Mouse (Mus musculus): ENCODE results near the gene Prune1. TPM values are rescaled to one million over a fixed set of nuclear protein-coding genes. Genes with fewer than 3 reads are reported as not detected.
A peak's percentile ranks its signal among the peaks of the same experiment; 100 is the strongest.

Gene Prune1
- 10 to 100 TPM; 25.5 to 25.6 TPM for total RNA-seq (2021)
- long read RNA-seq, experiment 1, transcript Prune1-201 (8 exons, 3,140 nt): major isoform, 20 of 24 reads
- long read RNA-seq, experiment 1, partial matches to known transcripts: 1 of 24 reads
- long read RNA-seq, experiment 1, other reads (novel, unspliced or antisense): 3 of 24 reads
- long read RNA-seq, experiment 2, transcript Prune1-201 (8 exons, 3,140 nt): major isoform, 5 of 8 reads
- long read RNA-seq, experiment 2, partial matches to known transcripts: 1 of 8 reads
- long read RNA-seq, experiment 2, other reads (novel, unspliced or antisense): 2 of 8 reads

- DNase-seq: peak; percentile 98 to 99
These were observed at the start of gene Prune1, which contains the start of gene Mindy1 for GRCm38 (mm10) chr3:95281216-95282126. TSS of gene Prune1 (minus strand) at chr3:95282076. TSS of gene Mindy1 (plus strand) at chr3:95281345.

DNA sequence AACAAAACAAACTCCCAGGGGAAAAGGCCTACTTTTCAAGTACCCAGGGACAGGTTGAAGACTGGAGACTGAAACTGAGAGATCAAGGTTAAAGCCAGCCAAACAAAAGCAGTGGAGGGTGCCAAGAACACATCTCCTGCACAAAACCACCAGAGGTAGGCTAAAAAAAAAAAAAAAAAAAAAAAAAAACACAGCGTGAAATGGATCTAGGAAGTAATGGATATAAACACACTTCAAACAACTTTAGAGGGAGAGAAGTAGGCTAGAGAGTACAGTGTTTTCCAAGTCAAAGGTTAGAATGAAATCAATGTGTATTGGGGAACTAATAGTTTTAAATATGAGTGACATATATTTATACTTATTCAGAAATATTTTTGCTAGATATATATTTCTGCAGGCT lies 49.7 kb upstream of the Prune1 start:
- no peak for DNase-seq

DNA sequence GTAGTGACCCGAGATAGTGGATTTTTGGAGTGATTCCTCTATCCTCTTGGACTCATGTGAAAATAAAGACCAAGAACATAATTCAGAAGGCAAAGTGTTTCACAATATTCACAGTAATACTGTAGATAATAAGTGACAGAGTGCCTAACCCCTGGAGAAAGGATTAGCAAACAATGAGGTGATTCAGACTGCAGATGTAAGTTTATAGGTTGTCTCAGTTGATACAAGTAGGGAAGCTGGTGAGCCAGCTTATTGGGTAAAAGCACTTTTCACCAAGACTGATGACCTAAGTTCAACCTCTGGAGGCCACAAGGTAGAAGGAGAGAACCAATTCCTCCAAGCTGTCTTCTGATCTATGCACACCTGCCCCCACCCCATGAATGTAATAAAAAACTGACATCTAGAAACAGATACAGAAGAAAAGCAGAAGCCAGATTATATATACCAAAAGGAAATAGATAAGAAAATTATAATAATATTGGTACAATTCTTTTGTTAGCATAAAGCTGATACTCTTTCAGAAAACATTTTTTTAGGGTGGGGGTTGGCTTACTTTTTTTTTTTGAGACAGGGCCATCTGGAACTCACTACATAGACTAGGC lies 47.0 kb upstream of the Prune1 start:
- no peak for DNase-seq

GRCm38 (mm10) chr3:95324454-95325144 lies 42.7 kb upstream of the Prune1 start:
- no peak for DNase-seq

- no peak for DNase-seq
These were observed 41.6 kb upstream of the Prune1 start for GRCm38 (mm10) chr3:95323429-95323828.

GRCm38 (mm10) chr3:95319701-95320625 lies 38.1 kb upstream of the Prune1 start:
- no peak for DNase-seq

- DNase-seq: no peak
These were observed 37.2 kb upstream of the Prune1 start for GRCm38 (mm10) chr3:95319110-95319509.

GRCm38 (mm10) chr3:95318548-95318947 lies 36.7 kb upstream of the Prune1 start:
- DNase-seq: peak; percentile 76 to 79

DNA sequence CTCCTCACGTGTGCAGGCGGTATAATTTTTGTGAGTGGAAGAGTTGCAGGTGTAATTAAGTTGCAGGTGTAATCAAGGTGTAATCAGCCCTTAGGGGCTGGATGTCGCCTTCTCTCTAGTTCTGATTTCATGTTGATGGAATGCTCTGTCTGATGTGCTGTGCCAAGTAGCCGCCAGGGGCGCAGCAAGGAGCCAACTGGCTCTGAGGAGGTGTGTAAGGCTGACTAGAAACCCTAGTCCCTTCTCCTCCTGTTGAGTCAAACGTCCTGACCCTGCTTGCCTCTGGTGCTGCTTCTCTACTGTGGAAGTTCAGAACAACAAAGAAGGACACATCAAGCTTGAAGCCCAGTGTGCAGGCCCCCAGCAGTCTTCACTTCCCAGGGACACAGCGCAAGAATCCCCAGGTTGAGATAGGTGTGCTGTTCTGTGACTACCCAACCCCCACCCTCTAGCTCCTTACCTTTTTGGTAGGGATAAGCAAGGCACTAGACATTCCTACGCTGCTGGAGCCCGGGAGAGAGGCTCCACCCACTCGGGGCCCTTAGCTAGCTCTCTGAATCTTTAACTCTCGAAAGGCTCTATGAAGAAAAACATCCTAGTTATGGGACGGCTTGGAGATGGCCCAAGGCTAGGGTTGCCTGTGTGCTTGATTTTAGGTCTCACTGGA lies 35.7 kb upstream of the Prune1 start:
- peak; percentile 57 to 72 for DNase-seq

GRCm38 (mm10) chr3:95315844-95316550 lies 34.1 kb upstream of the Prune1 start:
- peak in 1 of 2 experiments; percentile 37 for DNase-seq

- DNase-seq: peak; percentile 93 to 95
These were observed 33.4 kb upstream of the Prune1 start for GRCm38 (mm10) chr3:95315094-95315843.

DNA sequence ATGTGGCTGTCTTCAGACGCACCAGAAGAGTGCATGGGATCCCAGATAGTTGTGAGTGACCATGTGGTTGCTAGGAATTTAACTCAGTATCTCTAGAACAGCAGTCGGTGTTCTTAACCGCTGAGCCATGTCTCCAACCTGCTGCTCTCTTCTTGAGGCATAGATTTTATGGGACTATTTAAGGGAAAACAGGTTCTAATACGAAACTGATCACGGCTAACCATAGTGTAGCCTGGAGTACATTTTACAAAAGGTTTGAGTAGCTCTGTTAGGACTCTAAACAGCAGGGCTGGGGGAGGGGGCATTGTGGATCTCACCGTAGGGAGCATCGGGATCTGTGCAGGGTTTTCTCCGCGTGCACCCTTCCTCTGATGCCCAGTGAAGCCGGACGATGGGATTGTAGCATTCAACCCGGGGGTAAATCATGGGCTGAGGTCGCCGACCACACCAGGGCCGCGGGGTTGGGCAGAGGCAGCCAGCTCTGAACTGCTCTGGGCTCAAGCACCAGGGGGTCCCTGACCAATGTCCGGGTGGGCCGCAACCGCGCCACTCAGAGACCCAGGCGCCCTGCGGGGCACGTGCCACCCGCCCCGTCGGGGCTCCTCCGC lies 32.7 kb upstream of the Prune1 start, which contains the start of gene Cers2:
TSS of gene Cers2 (plus strand) at position 306 of the 608 bp plus-strand sequence.
- DNase-seq: no peak

DNA sequence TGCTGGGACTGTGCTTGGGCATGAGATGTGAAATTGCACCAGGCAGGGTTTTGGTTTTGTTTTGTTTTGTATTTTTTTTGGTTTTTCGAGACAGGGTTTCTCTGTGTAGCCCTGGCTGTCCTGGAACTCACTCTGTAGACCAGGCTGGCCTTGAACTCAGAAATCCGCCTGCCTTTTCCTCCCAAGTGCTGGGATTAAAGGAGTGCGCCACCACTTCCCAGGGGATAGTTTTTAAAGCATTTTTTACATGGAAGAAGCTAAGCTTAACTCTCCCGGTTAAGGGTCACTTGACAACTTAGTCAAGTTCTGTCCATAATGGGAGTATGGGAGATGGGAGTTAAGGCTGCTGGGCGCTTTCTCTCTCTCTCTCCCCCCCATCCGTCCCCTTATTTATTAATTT lies 32.2 kb upstream of the Prune1 start:
- DNase-seq: no peak

- DNase-seq: no peak
These were observed 31.6 kb upstream of the Prune1 start for GRCm38 (mm10) chr3:95313476-95313875.

GRCm38 (mm10) chr3:95312623-95313022 lies 30.7 kb upstream of the Prune1 start:
- DNase-seq: peak in 1 of 2 experiments; percentile 58

- peak; percentile 66 to 87 for DNase-seq
These were observed 29.3 kb upstream of the Prune1 start for GRCm38 (mm10) chr3:95310968-95311882.

- no peak for DNase-seq
These were observed 28.6 kb upstream of the Prune1 start for GRCm38 (mm10) chr3:95310496-95310895.
